Mouse (Mus musculus) testis, adult 2 months (tissue): ENCODE measurements around the gene Slc22a23.

Source experiments
- CTCF ChIP-seq: fragments of 200-500 bp; IDR thresholded peaks from 2 replicates; pipeline ENCODE4 v1.5.1; 2012; ENCODE audit warnings: low read depth, mild to moderate bottlenecking, inconsistent platforms, low read length, moderate library complexity; ENCODE audit not compliant: control insufficient read depth, insufficient read depth, insufficient replicate concordance
- POLR2A ChIP-seq: fragments of 200-500 bp; IDR thresholded peaks from 2 replicates; pipeline ENCODE4 v1.6.1; 2012; ENCODE audit warnings: low read depth, mild to moderate bottlenecking, inconsistent platforms, low read length, moderate library complexity; ENCODE audit not compliant: control insufficient read depth

GRCm38 (mm10) chr13:34326992-34327391 lies 18.0 kb downstream of the Slc22a23 start:
- TF ChIP-seq POLR2A = no peak
- TF ChIP-seq CTCF = no peak
